Mouse (Mus musculus) CH12.LX (cell line): ENCODE measurements around the gene Alkbh3. TPM values are rescaled to one million over a fixed set of nuclear protein-coding genes. Genes with fewer than 3 reads are reported as not detected.

Experiments
- DNase-seq: peaks from one replicate; pipeline ENCODE4 v3.0.0-alpha.2; 2013; ENCODE audit errors: extremely low read depth
- H3K27ac ChIP-seq: 2 replicates; pipeline ENCODE4 v1.5.1; 2012; ENCODE audit warnings: low read depth, mild to moderate bottlenecking, control low read depth, moderate library complexity; ENCODE audit not compliant: insufficient read depth
- H3K27me3 ChIP-seq: replicated peaks from 2 replicates; pipeline ENCODE3; 2012; ENCODE audit warnings: inconsistent platforms
- H3K36me3 ChIP-seq, 2 experiments: replicated peaks in 1 of 2; 2 replicates each; pipeline versions ENCODE3 to v1.6.1; 2012; ENCODE audit warnings: inconsistent platforms in 1 of 2, low read length in 1 of 2, mild to moderate bottlenecking in 1 of 2, mixed read lengths in 1 of 2, moderate library complexity in 1 of 2; ENCODE audit not compliant: control insufficient read depth in 1 of 2, insufficient read depth in 1 of 2
- H3K4me1 ChIP-seq, 2 experiments: 2 replicates each; pipeline ENCODE4 v1.6.1; 2012; ENCODE audit warnings: inconsistent platforms in 1 of 2, moderate library complexity in 1 of 2; ENCODE audit not compliant: insufficient read depth in 2 of 2, control insufficient read depth in 1 of 2
- H3K4me2 ChIP-seq: 2 replicates; pipeline ENCODE4 v1.6.1; 2012; ENCODE audit warnings: low read depth, mild to moderate bottlenecking, control low read depth; ENCODE audit not compliant: poor library complexity, insufficient read depth, severe bottlenecking
- H3K4me3 ChIP-seq, 3 experiments: fragments of 150-350 bp in 1 of 3; sonication (generic) in 1 of 3; replicated peaks in 1 of 3; 2 replicates each; pipeline versions ENCODE3 to v1.5.1; 2011 to 2012; ENCODE audit warnings: low read depth in 2 of 3, low read length in 2 of 3, mild to moderate bottlenecking in 2 of 3, moderate library complexity in 2 of 3, control low read depth in 1 of 3, improper control_type of control experiment in 1 of 3, inconsistent platforms in 1 of 3, mixed read lengths in 1 of 3; ENCODE audit not compliant: poor library complexity in 1 of 3
- H3K79me2 ChIP-seq: replicated peaks from 2 replicates; pipeline ENCODE4 v1.6.1; 2012; ENCODE audit warnings: mild to moderate bottlenecking, moderate library complexity; ENCODE audit not compliant: control insufficient read depth, poor library complexity, insufficient read depth, severe bottlenecking; ENCODE audit errors: extremely low read depth
- H3K9ac ChIP-seq: 2 replicates; pipeline ENCODE4 v1.6.1; 2012; ENCODE audit warnings: low read depth, mild to moderate bottlenecking, control low read depth, moderate library complexity; ENCODE audit not compliant: insufficient read depth
- H3K9me3 ChIP-seq: replicated peaks from 2 replicates; pipeline ENCODE3; 2012; ENCODE audit warnings: low read length, inconsistent platforms, mixed read lengths
- CHD2 ChIP-seq: IDR thresholded peaks from 2 replicates; pipeline ENCODE4 v1.6.1; 2011; ENCODE audit warnings: low read length, improper control_type of control experiment
- CTCF ChIP-seq, 2 experiments: IDR thresholded peaks in 1 of 2; conservative IDR thresholded peaks in 1 of 2; 2 replicates each; pipeline ENCODE4 v1.5.1; 2011 to 2012; ENCODE audit warnings: low read depth in 2 of 2, low read length in 2 of 2, improper control_type of control experiment in 1 of 2, inconsistent platforms in 1 of 2, mild to moderate bottlenecking in 1 of 2, moderate library complexity in 1 of 2
- EP300 ChIP-seq: IDR thresholded peaks from 2 replicates; pipeline ENCODE4 v1.6.1; 2011; ENCODE audit warnings: low read length, improper control_type of control experiment
- ETS1 ChIP-seq: conservative IDR thresholded peaks from 2 replicates; pipeline ENCODE4 v1.6.1; 2012; ENCODE audit warnings: low read depth, mild to moderate bottlenecking, inconsistent platforms, low read length, improper control_type of control experiment, moderate library complexity
- JUND ChIP-seq: conservative IDR thresholded peaks from 2 replicates; pipeline ENCODE4 v1.6.1; 2011; ENCODE audit warnings: low read depth, low read length, improper control_type of control experiment
- KAT2A ChIP-seq: IDR thresholded peaks from 2 replicates; pipeline ENCODE4 v1.6.1; 2012; ENCODE audit warnings: low read length, improper control_type of control experiment, inconsistent platforms; ENCODE audit not compliant: insufficient replicate concordance
- MAFK ChIP-seq: IDR thresholded peaks from 2 replicates; pipeline ENCODE4 v1.6.1; 2011; ENCODE audit warnings: low read length, improper control_type of control experiment; ENCODE audit not compliant: insufficient replicate concordance
- MAX ChIP-seq: IDR thresholded peaks from 2 replicates; pipeline ENCODE4 v1.6.1; 2011; ENCODE audit warnings: low read length, improper control_type of control experiment
- NELFE ChIP-seq: IDR thresholded peaks from 2 replicates; pipeline ENCODE4 v1.6.1; 2011; ENCODE audit warnings: low read depth, low read length, improper control_type of control experiment
- POLR2AphosphoS2 ChIP-seq: IDR thresholded peaks from 2 replicates; pipeline ENCODE4 v1.6.1; 2011; ENCODE audit warnings: low read depth, low read length, improper control_type of control experiment
- RAD21 ChIP-seq: IDR thresholded peaks from 2 replicates; pipeline ENCODE4 v1.6.1; 2011; ENCODE audit warnings: low read depth, mild to moderate bottlenecking, low read length, improper control_type of control experiment, moderate library complexity
- SIN3A ChIP-seq: IDR thresholded peaks from 2 replicates; pipeline ENCODE4 v1.6.1; 2012; ENCODE audit warnings: low read length, improper control_type of control experiment, inconsistent platforms
- SMC3 ChIP-seq: IDR thresholded peaks from 2 replicates; pipeline ENCODE4 v1.6.1; 2011; ENCODE audit warnings: low read depth, low read length, improper control_type of control experiment
- TBP ChIP-seq: conservative IDR thresholded peaks from 2 replicates; pipeline ENCODE4 v1.6.1; 2011; ENCODE audit warnings: low read depth, low read length, improper control_type of control experiment
- UBTF ChIP-seq: IDR thresholded peaks from 2 replicates; pipeline ENCODE4 v1.6.1; 2012; ENCODE audit warnings: low read depth, mild to moderate bottlenecking, inconsistent platforms, low read length, improper control_type of control experiment, moderate library complexity
- USF2 ChIP-seq: conservative IDR thresholded peaks from 2 replicates; pipeline ENCODE4 v1.6.1; 2011; ENCODE audit warnings: low read depth, low read length, improper control_type of control experiment
- ZC3H11A ChIP-seq: IDR thresholded peaks from 2 replicates; pipeline ENCODE4 v1.6.1; 2012; ENCODE audit warnings: low read depth, mild to moderate bottlenecking, inconsistent platforms, low read length, improper control_type of control experiment
- ZNF384 ChIP-seq: IDR thresholded peaks from 2 replicates; pipeline ENCODE4 v1.6.1; 2012; ENCODE audit warnings: low read depth, low read length, improper control_type of control experiment, inconsistent platforms
- dilution Hi-C: fragments of 300-500 bp; cut with MboI; formaldehyde crosslinking; loops from 2 replicates; pipeline ENCODE4 v1.14.3; 2020; ENCODE audit warnings: low sequenced_read_pairs; ENCODE audit not compliant: extremely low pct_unique_long_range_greater_than_20kb, extremely low pct_ligation_motif_present
- in situ Hi-C: fragments of 300-500 bp; cut with MboI; formaldehyde crosslinking; loops from 3 replicates; pipeline ENCODE4 v1.14.3; 2019; ENCODE audit warnings: low sequenced_read_pairs, low pct_ligation_motif_present, low pct_unique_long_range_greater_than_20kb, mixed read lengths
- polyA plus RNA-seq: library from polyadenylated mRNA; unstranded; fragments of >175 nt; gene quantifications from 2 replicates; pipeline ENCODE4 v1.2.1, GENCODE M21; 2012; ENCODE audit warnings: low read depth; ENCODE audit not compliant: insufficient read length
- total RNA-seq, 2 experiments: library from RNA; depleted of rRNA; stranded (reverse); fragments of 300-350 nt in 1 of 2; fragments of >200 nt in 1 of 2; gene quantifications; 2 replicates each; pipeline ENCODE4 v1.2.3; 2012 to 2014

Alkbh3 gene
- total and polyA plus RNA-seq, 3 experiments, result 53.3 to 69.5 (median 57.9) TPM

GRCm38 (mm10) chr2:94040391-94041125, 30.0 kb upstream of the Alkbh3 start:
- Histone ChIP-seq H3K27ac (no peak overlapping the region), H3K27me3 (no peaks in the 10 kb centered on the region), H3K4me2 (no peak overlapping the region), H3K36me3 (peaks cover 16 to 83% of the 10 kb centered on the region in 2 experiments), H3K79me2 (no peaks in the 10 kb centered on the region), H3K4me1 (peaks cover 5 to 10% of the 10 kb centered on the region in 2 experiments; a peak in 3 of 4 replicates), H3K4me3 (no peak overlapping the region), H3K9ac (no peak overlapping the region), H3K9me3 (no peaks in the 10 kb centered on the region)
- DNase-seq, result no peak
- dilution Hi-C loops (no loop called here), in situ Hi-C loops (loop anchor here (25.0 kb wide), 1 partner anchor 247 kb away; no protein-coding TSS in a partner anchor)
- TF ChIP-seq MAX (no peak), CHD2 (no peak), SMC3 (no peak), TBP (no peak), POLR2AphosphoS2 (no peak), UBTF (no peak), MAFK (no peak), USF2 (no peak), JUND (no peak), ZNF384 (no peak), ZC3H11A (no peak)

- H3K27ac ChIP-seq, result no peak overlapping the region
- H3K9ac ChIP-seq, result no peak overlapping the region
- H3K4me1 ChIP-seq, result no peaks in the 10 kb centered on the region
- no peaks in the 10 kb centered on the region for H3K27me3 ChIP-seq
- H3K4me3 ChIP-seq, result no peak overlapping the region
- H3K79me2 ChIP-seq, result no peaks in the 10 kb centered on the region
- in situ Hi-C loops (loop anchor here (25.0 kb wide), 1 partner anchor 252 kb away; no protein-coding TSS in a partner anchor), dilution Hi-C loops (no loop called here)
- H3K9me3 ChIP-seq, result no peaks in the 10 kb centered on the region
- H3K4me2 ChIP-seq, result no peak overlapping the region
- TF ChIP-seq ETS1 (no peak), EP300 (no peak), CTCF (conservative IDR thresholded peaks at IDR 0.05 in 1 of 2, IDR thresholded peaks at IDR 0.05 in 1 of 2; ENCODE audit: low read depth in 2 of 2, low read length in 2 of 2) (peak; percentile 68 to 81), SMC3 (peak; percentile 61), KAT2A (no peak), NELFE (no peak), RAD21 (peak; percentile 82), MAX (0 out of 2 replicates have a peak, but pooled peaks have one; percentile 25), SIN3A (no peak)
- peaks cover 23 to 87% of the 10 kb centered on the region in 2 experiments for H3K36me3 ChIP-seq
- DNase-seq, result peak; percentile 43
These were observed 25.1 kb upstream of the Alkbh3 start for GRCm38 (mm10) chr2:94035428-94036331.
